Mouse (Mus musculus): ENCODE results near the gene Cdc40.
A peak's percentile ranks its signal among the peaks of the same experiment; 100 is the strongest.

Cdc40 gene

GRCm38 (mm10) chr10:40882831-40883643 is at the start of gene Cdc40, which contains the start of gene Wasf1:
Cdc40 (minus strand) TSS chr10:40883311.
Wasf1 (plus strand) TSS chr10:40883475.
- peak; percentile 99 for DNase-seq (ENCODE audit: low spot score)

- no peak for DNase-seq (ENCODE audit: low spot score)
Measured at GRCm38 (mm10) chr10:40919464-40919863, 36.4 kb upstream of the Cdc40 start.

- no peak for DNase-seq (ENCODE audit: low spot score)
Measured at GRCm38 (mm10) chr10:40918669-40919440, 35.7 kb upstream of the Cdc40 start.

- DNase-seq (ENCODE audit: low spot score) = no peak
Measured at GRCm38 (mm10) chr10:40915240-40915639, 32.1 kb upstream of the Cdc40 start.

- no peak for DNase-seq (ENCODE audit: low spot score)
Measured at GRCm38 (mm10) chr10:40910811-40911210, 27.7 kb upstream of the Cdc40 start.

GRCm38 (mm10) chr10:40908580-40908979 is 25.5 kb upstream of the Cdc40 start:
- no peak for DNase-seq (ENCODE audit: low spot score)

- DNase-seq (ENCODE audit: low spot score) = no peak
Measured at GRCm38 (mm10) chr10:40906802-40907201, 23.7 kb upstream of the Cdc40 start.

GRCm38 (mm10) chr10:40906131-40906530 is 23.0 kb upstream of the Cdc40 start:
- no peak for DNase-seq (ENCODE audit: low spot score)

- no peak for DNase-seq (ENCODE audit: low spot score)
Measured at GRCm38 (mm10) chr10:40901786-40902185, 18.7 kb upstream of the Cdc40 start.

GRCm38 (mm10) chr10:40896656-40897055 is 13.5 kb upstream of the Cdc40 start:
- DNase-seq (ENCODE audit: low spot score) = no peak

- DNase-seq (ENCODE audit: low spot score) = no peak
Measured at GRCm38 (mm10) chr10:40895765-40896164, 12.7 kb upstream of the Cdc40 start.

- DNase-seq (ENCODE audit: low spot score) = no peak
Measured at GRCm38 (mm10) chr10:40889146-40889545, 6.0 kb upstream of the Cdc40 start.

GRCm38 (mm10) chr10:40887316-40887715 is 4.2 kb upstream of the Cdc40 start:
- DNase-seq (ENCODE audit: low spot score) = no peak

- no peak for DNase-seq (ENCODE audit: low spot score)
Measured at GRCm38 (mm10) chr10:40885432-40885831, 2.3 kb upstream of the Cdc40 start.

GRCm38 (mm10) chr10:40884279-40884806 is 1.2 kb upstream of the Cdc40 start:
- peak; percentile 66 for DNase-seq (ENCODE audit: low spot score)

- DNase-seq (ENCODE audit: low spot score) = no peak
Measured at GRCm38 (mm10) chr10:40883644-40884278, 650 bp upstream of the Cdc40 start.

- no peak for DNase-seq (ENCODE audit: low spot score)
Measured at GRCm38 (mm10) chr10:40882333-40882732, 778 bp downstream of the Cdc40 start.

GRCm38 (mm10) chr10:40881236-40881635 is 1.9 kb downstream of the Cdc40 start:
- DNase-seq (ENCODE audit: low spot score) = no peak

- DNase-seq (ENCODE audit: low spot score) = no peak
Measured at GRCm38 (mm10) chr10:40879969-40880368, 3.1 kb downstream of the Cdc40 start.

- DNase-seq (ENCODE audit: low spot score) = no peak
Measured at GRCm38 (mm10) chr10:40878246-40878645, 4.9 kb downstream of the Cdc40 start.

- DNase-seq (ENCODE audit: low spot score) = no peak
Measured at GRCm38 (mm10) chr10:40872052-40872451, 11.1 kb downstream of the Cdc40 start.

- DNase-seq (ENCODE audit: low spot score) = no peak
Measured at GRCm38 (mm10) chr10:40871301-40871700, 11.8 kb downstream of the Cdc40 start.
